Mouse (Mus musculus) liver, adult 2 months (tissue): ENCODE results near the gene Scaf11.

Experiments used
- CTCF ChIP-seq: fragments of 200-500 bp; IDR thresholded peaks from 2 replicates; pipeline ENCODE4 v1.5.1; 2011; ENCODE audit warnings: low read depth, low read length, control low read depth
- POLR2A ChIP-seq: fragments of 200-500 bp; IDR thresholded peaks from 2 replicates; pipeline ENCODE4 v1.6.1; 2011; ENCODE audit warnings: low read length, control low read depth; ENCODE audit not compliant: insufficient read depth; ENCODE audit errors: extremely low read depth

GRCm38 (mm10) chr15:96480822-96481221 is 20.2 kb upstream of the Scaf11 start:
- no peak for TF ChIP-seq POLR2A
- no peak for TF ChIP-seq CTCF
